Mouse (Mus musculus) limb, embryonic 15.5 days (tissue): ENCODE data around the gene Vps37c. TPM values are rescaled to one million over a fixed set of nuclear protein-coding genes. Genes with fewer than 3 reads are reported as not detected.

Experiments
- ATAC-seq: fragments of 200-750 bp; cut with Nextera tagmentation; 2 replicates; pipeline ENCODE4 v1.8.0; 2017; ENCODE audit warnings: low read depth, moderate TSS enrichment; ENCODE audit not compliant: insufficient number of reproducible peaks, low FRiP score, low TSS enrichment
- H3K27ac ChIP-seq: fragments of 300-500 bp; sonication (generic); 2 replicates; pipeline ENCODE4 v1.5.1; 2015; ENCODE audit warnings: moderate library complexity, mild to moderate bottlenecking, inconsistent platforms
- H3K27me3 ChIP-seq: fragments of 300-500 bp; sonication (generic); 2 replicates; pipeline ENCODE4 v1.6.1; 2015; ENCODE audit warnings: inconsistent platforms
- H3K36me3 ChIP-seq: fragments of 300-500 bp; sonication (generic); 2 replicates; pipeline ENCODE4 v1.6.1; 2015; ENCODE audit warnings: inconsistent platforms
- H3K4me1 ChIP-seq: fragments of 300-500 bp; sonication (generic); 2 replicates; pipeline ENCODE4 v1.6.1; 2015; ENCODE audit warnings: inconsistent platforms
- H3K4me2 ChIP-seq: fragments of 300-500 bp; sonication (generic); 2 replicates; pipeline ENCODE4 v1.6.1; 2015; ENCODE audit warnings: mild to moderate bottlenecking, inconsistent platforms
- H3K4me3 ChIP-seq: fragments of 300-500 bp; sonication (generic); 2 replicates; pipeline ENCODE4 v1.5.1; 2015; ENCODE audit warnings: mild to moderate bottlenecking, inconsistent platforms
- H3K9ac ChIP-seq: fragments of 300-500 bp; sonication (generic); 2 replicates; pipeline ENCODE4 v1.6.1; 2015; ENCODE audit warnings: inconsistent platforms
- H3K9me3 ChIP-seq: fragments of 300-500 bp; sonication (generic); 2 replicates; pipeline ENCODE4 v1.6.1; 2016; ENCODE audit warnings: inconsistent platforms
- WGBS: fragments of 180-500 bp; shearing (Covaris S2); methylation state at CpG from one replicate; pipeline ENCODE4 v1.1.7; 2015; 5-methylcytosine and 5-hydroxymethylcytosine counted together
- polyA plus RNA-seq: library from polyadenylated mRNA; unstranded; fragments of >200 nt; fragmentation: Nextera tagmentation; extraction: Ambion mirVana; gene quantifications from 2 replicates; pipeline ENCODE4 v1.2.1, GENCODE M21; 2015

Gene Vps37c
- polyA plus RNA-seq, 1 experiment from 2014 or later = 46.0 TPM

GRCm38 (mm10) chr19:10707881-10708280, 19.3 kb downstream of the Vps37c start:
- Histone ChIP-seq H3K27me3 (no peaks in the 10 kb centered on the region), H3K36me3 (peaks cover 50% of the 10 kb centered on the region), H3K27ac (no peak overlapping the region), H3K4me2 (no peak overlapping the region), H3K4me3 (no peak overlapping the region), H3K9me3 (no peaks in the 10 kb centered on the region), H3K4me1 (peaks cover 17% of the 10 kb centered on the region), H3K9ac (no peak overlapping the region)
- WGBS = 92% methylated on average over 1 of the region's 1 CpGs
- ATAC-seq = no peak

- Histone ChIP-seq H3K9me3 (no peaks in the 10 kb centered on the region), H3K36me3 (peaks cover 60% of the 10 kb centered on the region), H3K27ac (peak overlapping the region; percentile 57), H3K9ac (no peak overlapping the region), H3K4me3 (no peak overlapping the region), H3K4me2 (no peak overlapping the region), H3K4me1 (peaks cover 17% of the 10 kb centered on the region), H3K27me3 (no peaks in the 10 kb centered on the region)
- 67% methylated on average over 6 of the region's 6 CpGs for WGBS
- no peak for ATAC-seq
Measured at GRCm38 (mm10) chr19:10708900-10709299, 20.4 kb downstream of the Vps37c start.

GRCm38 (mm10) chr19:10709360-10710087, 21.0 kb downstream of the Vps37c start:
- peak; percentile 32; the same call in 1 of the 2 replicates for ATAC-seq
- Histone ChIP-seq H3K4me3 (no peak overlapping the region), H3K9me3 (no peaks in the 10 kb centered on the region), H3K27me3 (no peaks in the 10 kb centered on the region), H3K9ac (no peak overlapping the region), H3K27ac (peak overlapping the region; percentile 57), H3K36me3 (peaks cover 66% of the 10 kb centered on the region), H3K4me2 (no peak overlapping the region), H3K4me1 (peaks cover 21% of the 10 kb centered on the region)
- WGBS = 23% methylated on average over 8 of the region's 8 CpGs

DNA sequence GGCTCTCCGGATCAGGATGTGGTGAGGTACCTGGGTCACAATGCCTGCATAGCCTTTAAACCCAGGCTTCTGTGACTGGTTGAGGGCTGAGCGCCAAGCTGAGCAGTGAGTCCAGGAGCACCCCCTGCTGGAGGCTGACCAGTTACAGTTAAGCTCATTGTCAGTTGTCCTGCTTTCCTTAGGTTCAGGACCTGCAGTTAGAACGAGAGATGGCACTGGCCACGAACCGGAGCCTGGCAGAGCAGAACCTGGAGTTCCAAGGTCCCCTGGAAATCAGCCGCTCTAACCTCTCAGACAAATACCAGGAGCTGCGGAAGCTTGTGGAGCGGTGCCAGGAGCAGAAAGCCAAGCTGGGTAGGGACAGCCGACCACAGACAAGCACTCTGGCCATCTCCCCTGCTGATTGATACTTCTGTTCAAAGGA, 21.6 kb downstream of the Vps37c start:
- no peak for ATAC-seq
- Histone ChIP-seq H3K4me1 (peaks cover 22% of the 10 kb centered on the region), H3K36me3 (peaks cover 67% of the 10 kb centered on the region), H3K9me3 (no peaks in the 10 kb centered on the region), H3K9ac (no peak overlapping the region), H3K4me3 (no peak overlapping the region), H3K4me2 (no peak overlapping the region), H3K27ac (peak overlapping the region; percentile 57), H3K27me3 (no peaks in the 10 kb centered on the region)
- WGBS = 76% methylated on average over 9 of the region's 9 CpGs

- Histone ChIP-seq H3K27me3 (no peaks in the 10 kb centered on the region), H3K4me1 (peaks cover 22% of the 10 kb centered on the region), H3K36me3 (peaks cover 67% of the 10 kb centered on the region), H3K4me3 (no peak overlapping the region), H3K27ac (no peak overlapping the region), H3K9me3 (no peaks in the 10 kb centered on the region), H3K4me2 (no peak overlapping the region), H3K9ac (no peak overlapping the region)
- 89% methylated on average over 4 of the region's 4 CpGs for WGBS
- ATAC-seq = no peak
Measured at GRCm38 (mm10) chr19:10710751-10711150, 22.2 kb downstream of the Vps37c start.

GRCm38 (mm10) chr19:10712194-10712593, 23.7 kb downstream of the Vps37c start:
- H3K4me1 ChIP-seq = peaks cover 22% of the 10 kb centered on the region
- no peak overlapping the region for H3K27ac ChIP-seq
- H3K27me3 ChIP-seq = no peaks in the 10 kb centered on the region
- H3K9me3 ChIP-seq = no peaks in the 10 kb centered on the region
- H3K9ac ChIP-seq = no peak overlapping the region
- no peak overlapping the region for H3K4me3 ChIP-seq
- 93% methylated on average over 7 of the region's 7 CpGs for WGBS
- peaks cover 62% of the 10 kb centered on the region for H3K36me3 ChIP-seq
- H3K4me2 ChIP-seq = no peak overlapping the region
- ATAC-seq = no peak

GRCm38 (mm10) chr19:10712646-10713045, 24.1 kb downstream of the Vps37c start:
- no peak overlapping the region for H3K4me3 ChIP-seq
- H3K4me1 ChIP-seq = peaks cover 22% of the 10 kb centered on the region
- no peak overlapping the region for H3K4me2 ChIP-seq
- H3K36me3 ChIP-seq = peaks cover 57% of the 10 kb centered on the region
- no peak overlapping the region for H3K9ac ChIP-seq
- ATAC-seq = no peak
- 94% methylated on average over 12 of the region's 12 CpGs for WGBS
- H3K9me3 ChIP-seq = no peaks in the 10 kb centered on the region
- H3K27ac ChIP-seq = no peak overlapping the region
- H3K27me3 ChIP-seq = no peaks in the 10 kb centered on the region

GRCm38 (mm10) chr19:10713551-10713950, 25.0 kb downstream of the Vps37c start:
- no peaks in the 10 kb centered on the region for H3K27me3 ChIP-seq
- H3K9me3 ChIP-seq = no peaks in the 10 kb centered on the region
- peaks cover 22% of the 10 kb centered on the region for H3K4me1 ChIP-seq
- H3K4me3 ChIP-seq = no peak overlapping the region
- H3K9ac ChIP-seq = no peak overlapping the region
- 94% methylated on average over 10 of the region's 10 CpGs for WGBS
- no peak overlapping the region for H3K4me2 ChIP-seq
- H3K27ac ChIP-seq = no peak overlapping the region
- H3K36me3 ChIP-seq = peaks cover 49% of the 10 kb centered on the region
- ATAC-seq = no peak

DNA sequence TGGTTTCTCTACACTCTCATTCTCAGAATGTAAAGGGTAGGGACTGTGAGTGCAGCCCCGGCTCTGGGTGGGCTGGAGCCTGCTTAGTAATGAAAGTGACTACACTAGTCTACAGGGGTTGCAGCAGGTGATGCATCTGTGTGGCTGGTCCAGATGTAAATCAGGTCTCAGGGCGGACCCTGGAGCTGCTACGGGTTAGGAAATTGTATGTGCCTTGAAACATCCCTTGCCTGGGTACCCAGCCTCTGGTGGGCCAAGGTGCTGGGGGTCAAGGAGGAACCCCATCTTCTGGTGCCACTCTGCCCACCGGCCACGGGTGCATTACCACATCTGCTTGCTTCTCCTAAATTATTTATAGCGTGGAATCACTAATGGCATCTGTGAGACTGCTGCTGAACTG, 25.6 kb downstream of the Vps37c start:
- Histone ChIP-seq H3K4me2 (no peak overlapping the region), H3K27ac (peak overlapping the region; percentile 17; the same call in 1 of the 2 replicates), H3K9ac (no peak overlapping the region), H3K9me3 (no peaks in the 10 kb centered on the region), H3K27me3 (no peaks in the 10 kb centered on the region), H3K4me3 (no peak overlapping the region), H3K36me3 (peaks cover 46% of the 10 kb centered on the region), H3K4me1 (peaks cover 16% of the 10 kb centered on the region)
- WGBS = 75% methylated on average over 6 of the region's 6 CpGs
- no peak for ATAC-seq

GRCm38 (mm10) chr19:10714682-10715475, 26.3 kb downstream of the Vps37c start:
- H3K27me3 ChIP-seq = no peaks in the 10 kb centered on the region
- H3K4me2 ChIP-seq = no peak overlapping the region
- H3K9ac ChIP-seq = no peak overlapping the region
- WGBS = 38% methylated on average over 4 of the region's 4 CpGs
- H3K4me3 ChIP-seq = no peak overlapping the region
- H3K9me3 ChIP-seq = no peaks in the 10 kb centered on the region
- H3K27ac ChIP-seq = peak overlapping the region; percentile 17; the same call in 1 of the 2 replicates
- H3K4me1 ChIP-seq = peaks cover 12% of the 10 kb centered on the region
- H3K36me3 ChIP-seq = peaks cover 46% of the 10 kb centered on the region
- no peak for ATAC-seq

DNA sequence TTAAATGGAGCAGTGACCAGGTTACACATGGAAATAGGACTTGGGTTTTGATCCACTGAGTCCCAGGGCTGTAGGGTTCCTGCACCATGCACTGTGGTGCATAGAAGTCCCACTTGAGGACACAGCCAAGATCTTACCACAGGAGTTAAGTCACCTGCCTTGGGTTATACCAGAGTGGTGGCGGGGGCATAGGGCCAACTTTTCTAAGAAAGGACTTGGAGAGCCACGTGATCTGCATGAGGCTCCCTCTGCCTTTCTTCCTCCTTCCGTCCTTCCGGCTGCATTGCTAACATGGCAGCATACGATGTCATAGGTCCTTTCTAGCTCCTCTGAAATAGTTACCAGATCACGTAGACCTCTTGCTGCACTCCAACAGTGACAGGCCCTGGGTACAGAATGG, 26.9 kb downstream of the Vps37c start:
- H3K36me3 ChIP-seq = peaks cover 40% of the 10 kb centered on the region
- H3K9me3 ChIP-seq = no peaks in the 10 kb centered on the region
- H3K27ac ChIP-seq = no peak overlapping the region
- ATAC-seq = no peak
- no peak overlapping the region for H3K9ac ChIP-seq
- H3K27me3 ChIP-seq = no peaks in the 10 kb centered on the region
- no peak overlapping the region for H3K4me2 ChIP-seq
- 86% methylated on average over 6 of the region's 6 CpGs for WGBS
- no peak overlapping the region for H3K4me3 ChIP-seq
- H3K4me1 ChIP-seq = peaks cover 15% of the 10 kb centered on the region

DNA sequence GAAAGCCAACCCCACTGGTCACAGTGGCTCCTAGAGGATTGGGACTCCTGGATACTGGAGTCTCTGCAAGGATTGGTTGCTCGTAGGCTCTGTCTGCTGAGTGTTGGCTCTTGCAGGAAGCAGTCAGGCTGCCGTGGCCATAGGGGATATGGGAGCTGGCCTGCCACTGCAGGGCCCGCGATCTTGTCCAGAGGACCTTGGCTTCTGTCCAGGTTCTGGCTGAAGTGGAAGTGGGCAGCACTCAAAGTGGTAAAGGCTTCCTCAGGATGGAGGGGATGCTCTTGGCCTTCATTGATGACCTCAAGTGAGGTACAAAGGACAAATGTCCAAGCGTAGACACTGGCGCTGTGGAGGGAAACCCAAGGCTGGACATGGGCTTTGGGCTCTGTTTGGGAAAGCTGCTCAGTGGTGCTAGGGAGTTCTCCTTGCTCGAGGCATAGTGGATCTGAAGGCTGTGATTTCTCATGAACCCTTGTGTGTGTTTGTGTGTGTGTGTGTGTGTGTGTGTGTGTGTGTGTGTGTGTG, 29.8 kb downstream of the Vps37c start:
- Histone ChIP-seq H3K4me3 (no peak overlapping the region), H3K27me3 (no peaks in the 10 kb centered on the region), H3K4me1 (peaks cover 26% of the 10 kb centered on the region), H3K9me3 (no peaks in the 10 kb centered on the region), H3K9ac (no peak overlapping the region), H3K27ac (no peak overlapping the region), H3K36me3 (peaks cover 12% of the 10 kb centered on the region), H3K4me2 (no peak overlapping the region)
- 66% methylated on average over 7 of the region's 7 CpGs for WGBS
- ATAC-seq = no peak
